Mouse (Mus musculus) embryo, embryonic 11 days (tissue): ENCODE data around the gene Reck.

Source experiments
- DNase-seq: peaks from one replicate; pipeline ENCODE4 v3.0.0-alpha.2; 2015

The Reck gene

GRCm38 (mm10) chr4:43918221-43918620, 42.9 kb downstream of the Reck start:
- DNase-seq = no peak

- no peak for DNase-seq
Measured at GRCm38 (mm10) chr4:43920602-43921001, 45.3 kb downstream of the Reck start.

- DNase-seq = no peak
Measured at GRCm38 (mm10) chr4:43925125-43925524, 49.8 kb downstream of the Reck start.

- peak; percentile 92 for DNase-seq
Measured at GRCm38 (mm10) chr4:43925779-43926178, 50.4 kb downstream of the Reck start.

GRCm38 (mm10) chr4:43927826-43928225, 52.5 kb downstream of the Reck start:
- peak; percentile 18 for DNase-seq

- DNase-seq = no peak
Measured at GRCm38 (mm10) chr4:43931877-43932276, 56.5 kb downstream of the Reck start.

- DNase-seq = no peak
Measured at GRCm38 (mm10) chr4:43936186-43936585, 60.9 kb downstream of the Reck start.

GRCm38 (mm10) chr4:43936749-43937674, 61.7 kb downstream of the Reck start:
- DNase-seq = no peak

- no peak for DNase-seq
Measured at GRCm38 (mm10) chr4:43941315-43941714, 66.0 kb downstream of the Reck start.

- DNase-seq = no peak
Measured at GRCm38 (mm10) chr4:43942421-43942820, 67.1 kb downstream of the Reck start.

GRCm38 (mm10) chr4:43947571-43947970, 72.2 kb downstream of the Reck start:
- no peak for DNase-seq

GRCm38 (mm10) chr4:43957292-43957845, 82.0 kb downstream of the Reck start, which contains the start of gene Glipr2:
Glipr2 (plus strand) TSS chr4:43957401.
- DNase-seq = peak; percentile 95

GRCm38 (mm10) chr4:43957846-43958461, 82.6 kb downstream of the Reck start:
- peak; percentile 86 for DNase-seq

- DNase-seq = no peak
Measured at GRCm38 (mm10) chr4:43959523-43960179, 84.3 kb downstream of the Reck start.

GRCm38 (mm10) chr4:43960207-43960606, 84.9 kb downstream of the Reck start:
- no peak for DNase-seq

- no peak for DNase-seq
Measured at GRCm38 (mm10) chr4:43964326-43964833, 89.0 kb downstream of the Reck start.

- DNase-seq = no peak
Measured at GRCm38 (mm10) chr4:43964951-43965684, 89.8 kb downstream of the Reck start.

- no peak for DNase-seq
Measured at GRCm38 (mm10) chr4:43965856-43966535, 90.7 kb downstream of the Reck start.

GRCm38 (mm10) chr4:43968650-43969049, 93.3 kb downstream of the Reck start:
- peak; percentile 42 for DNase-seq

- DNase-seq = peak; percentile 63
Measured at GRCm38 (mm10) chr4:43969373-43969772, 94.0 kb downstream of the Reck start.
